Mouse (Mus musculus) olfactory bulb, adult 2 months (tissue): ENCODE data around the gene Cacng4.

Source experiments
- CTCF ChIP-seq: fragments of 200-500 bp; IDR thresholded peaks from 2 replicates; pipeline ENCODE4 v1.5.1; 2012; ENCODE audit warnings: low read depth, mild to moderate bottlenecking, low read length, moderate library complexity; ENCODE audit not compliant: insufficient read depth
- POLR2A ChIP-seq: fragments of 200-500 bp; IDR thresholded peaks from 2 replicates; pipeline ENCODE4 v1.6.1; 2012; ENCODE audit warnings: mild to moderate bottlenecking, low read depth, low read length, moderate library complexity; ENCODE audit not compliant: insufficient read depth

DNA sequence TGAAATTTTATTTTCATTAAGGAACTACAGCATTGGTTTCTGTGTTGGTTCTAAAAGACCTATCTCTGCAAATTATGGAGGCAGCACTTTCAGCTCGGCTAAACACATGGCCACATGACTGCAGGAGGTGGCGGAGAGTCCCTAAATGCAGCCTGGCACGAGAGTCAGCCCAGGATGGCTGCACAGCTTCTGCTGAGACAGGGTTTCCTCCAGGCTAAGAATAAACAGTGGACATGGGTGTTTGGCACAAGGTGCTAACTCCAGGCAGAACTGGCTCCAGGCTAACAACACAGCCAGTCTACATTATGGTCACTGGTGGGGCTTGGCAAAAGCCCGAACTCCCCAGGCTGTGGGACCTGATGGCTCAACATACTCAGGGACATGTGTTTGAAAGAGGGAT lies 63.4 kb downstream of the Cacng4 start:
- TF ChIP-seq CTCF, result no peak
- no peak for TF ChIP-seq POLR2A
